Mouse (Mus musculus) lung, postnatal 0 days (tissue): ENCODE measurements around the gene Ccdc81.

Experiments
- CTCF ChIP-seq: IDR thresholded peaks from 2 replicates; pipeline ENCODE4 v1.5.1; 2016; ENCODE audit warnings: antibody characterized with exemption, mild to moderate bottlenecking
- EP300 ChIP-seq: IDR thresholded peaks from 2 replicates; pipeline ENCODE4 v1.6.1; 2016; ENCODE audit warnings: antibody characterized with exemption, mild to moderate bottlenecking, control low read depth

GRCm38 (mm10) chr7:89843533-89843932 is 59.9 kb downstream of the Ccdc81 start:
- TF ChIP-seq CTCF: peak; percentile 82
- TF ChIP-seq EP300: no peak
